Mouse (Mus musculus) cerebellum, adult 18-20 months (tissue): ENCODE measurements at regions not wholly inside any gene's neighbourhood (a gene's known extent, or its start where the extent isn't known, plus 50 kb on each side); places are given as distances from the start of the nearest gene placed in this dataset.

Source experiments
- DNase-seq, 2 experiments: peaks; one replicate each; pipeline ENCODE4 v3.0.0; 2021

- no peak for DNase-seq
These were observed 235.5 kb downstream of the 3110018I06Rik start for GRCm38 (mm10) chr12:107723860-107724320.

- DNase-seq = no peak
These were observed 236.0 kb downstream of the 3110018I06Rik start for GRCm38 (mm10) chr12:107724467-107724866.

GRCm38 (mm10) chr12:107728865-107729264 lies 240.4 kb downstream of the 3110018I06Rik start:
- DNase-seq = no peak

GRCm38 (mm10) chr12:107729301-107729700 lies 240.9 kb downstream of the 3110018I06Rik start:
- no peak for DNase-seq

- no peak for DNase-seq
These were observed 242.5 kb downstream of the 3110018I06Rik start for GRCm38 (mm10) chr12:107730940-107731339.

- no peak for DNase-seq
These were observed 246.1 kb downstream of the 3110018I06Rik start for GRCm38 (mm10) chr12:107734536-107734935.

GRCm38 (mm10) chr12:107742641-107743040 lies 254.2 kb downstream of the 3110018I06Rik start:
- DNase-seq = no peak

GRCm38 (mm10) chr12:107744822-107745221 lies 256.4 kb downstream of the 3110018I06Rik start:
- no peak for DNase-seq

- DNase-seq = no peak
These were observed 254.7 kb downstream of the Bcl11b start for GRCm38 (mm10) chr12:107748481-107749380.

- DNase-seq = no peak
These were observed 253.9 kb downstream of the Bcl11b start for GRCm38 (mm10) chr12:107749381-107750085.

GRCm38 (mm10) chr12:107750285-107750927 lies 253.0 kb downstream of the Bcl11b start:
- DNase-seq = no peak

GRCm38 (mm10) chr12:107752126-107752525 lies 251.3 kb downstream of the Bcl11b start:
- DNase-seq = no peak

GRCm38 (mm10) chr12:107752587-107752986 lies 250.8 kb downstream of the Bcl11b start:
- DNase-seq = no peak

- no peak for DNase-seq
These were observed 250.4 kb downstream of the Bcl11b start for GRCm38 (mm10) chr12:107753022-107753421.

GRCm38 (mm10) chr12:107753536-107753935 lies 249.9 kb downstream of the Bcl11b start:
- no peak for DNase-seq

GRCm38 (mm10) chr12:107754885-107755284 lies 248.5 kb downstream of the Bcl11b start:
- DNase-seq = no peak

- no peak for DNase-seq
These were observed 247.4 kb downstream of the Bcl11b start for GRCm38 (mm10) chr12:107755820-107756517.

GRCm38 (mm10) chr12:107757184-107757583 lies 246.2 kb downstream of the Bcl11b start:
- no peak for DNase-seq

- DNase-seq = no peak
These were observed 245.2 kb downstream of the Bcl11b start for GRCm38 (mm10) chr12:107757996-107758791.

- no peak for DNase-seq
These were observed 244.1 kb downstream of the Bcl11b start for GRCm38 (mm10) chr12:107759291-107759690.

GRCm38 (mm10) chr12:107759911-107760310 lies 243.5 kb downstream of the Bcl11b start:
- no peak for DNase-seq

- DNase-seq = no peak
These were observed 241.3 kb downstream of the Bcl11b start for GRCm38 (mm10) chr12:107762140-107762539.
